Mouse (Mus musculus) heart, embryonic 14.5 days (tissue): Measurements from ENCODE around the gene 1700020D05Rik. TPM values are rescaled to one million over a fixed set of nuclear protein-coding genes. Genes with fewer than 3 reads are reported as not detected.

Source experiments
- ATAC-seq: fragments of 200-750 bp; cut with Nextera tagmentation; 2 replicates; pipeline ENCODE4 v1.8.0; 2017; ENCODE audit warnings: low read depth, moderate TSS enrichment; ENCODE audit not compliant: insufficient number of reproducible peaks, insufficient read depth, low FRiP score
- H3K27ac ChIP-seq, 2 experiments: fragments of 200-500 bp in 1 of 2; fragments of 300-500 bp in 1 of 2; sonication (generic) in 1 of 2; replicated peaks in 1 of 2; 2 replicates each; pipeline ENCODE4 v1.5.1; 2012 to 2014; ENCODE audit warnings: low read depth in 2 of 2, low read length in 2 of 2, control low read depth in 1 of 2, mild to moderate bottlenecking in 1 of 2, mixed read lengths in 1 of 2; ENCODE audit not compliant: control insufficient read depth in 1 of 2, insufficient read depth in 1 of 2
- H3K27me3 ChIP-seq: fragments of 300-500 bp; sonication (generic); 2 replicates; pipeline ENCODE4 v1.6.1; 2014; ENCODE audit warnings: mild to moderate bottlenecking, low read length, control low read depth; ENCODE audit not compliant: control insufficient read depth, insufficient read depth
- H3K36me3 ChIP-seq: fragments of 300-500 bp; sonication (generic); 2 replicates; pipeline ENCODE4 v1.6.1; 2014; ENCODE audit warnings: mild to moderate bottlenecking, control low read depth, low read length, mixed read lengths; ENCODE audit not compliant: control insufficient read depth, insufficient read depth
- H3K4me1 ChIP-seq, 2 experiments: fragments of 200-500 bp in 1 of 2; fragments of 300-500 bp in 1 of 2; sonication (generic) in 1 of 2; 2 replicates each; pipeline ENCODE4 v1.6.1; 2012 to 2014; ENCODE audit warnings: low read length in 2 of 2, control low read depth in 1 of 2, mixed read lengths in 1 of 2; ENCODE audit not compliant: control insufficient read depth in 2 of 2, insufficient read depth in 2 of 2
- H3K4me2 ChIP-seq: fragments of 300-500 bp; sonication (generic); 2 replicates; pipeline ENCODE4 v1.6.1; 2014; ENCODE audit warnings: mild to moderate bottlenecking, low read length
- H3K4me3 ChIP-seq, 2 experiments: fragments of 200-500 bp in 1 of 2; fragments of 300-500 bp in 1 of 2; sonication (generic) in 1 of 2; 2 replicates each; pipeline ENCODE4 v1.5.1; 2012 to 2014; ENCODE audit warnings: low read length in 2 of 2, mild to moderate bottlenecking in 2 of 2, control low read depth in 1 of 2, low read depth in 1 of 2, moderate library complexity in 1 of 2; ENCODE audit not compliant: control insufficient read depth in 1 of 2, insufficient read depth in 1 of 2
- H3K9ac ChIP-seq: fragments of 300-500 bp; sonication (generic); 2 replicates; pipeline ENCODE4 v1.6.1; 2014; ENCODE audit warnings: mild to moderate bottlenecking, low read length
- H3K9me3 ChIP-seq: fragments of 300-500 bp; sonication (generic); 2 replicates; pipeline ENCODE4 v1.6.1; 2016; ENCODE audit warnings: low read length, control low read depth; ENCODE audit not compliant: control insufficient read depth
- WGBS: fragments of 180-500 bp; shearing (Covaris S2); extraction: QIAGEN DNeasy Blood & Tissue Kit; methylation state at CpG from one replicate; pipeline ENCODE4 v1.1.7; 2014; 5-methylcytosine and 5-hydroxymethylcytosine counted together
- polyA plus RNA-seq: library from polyadenylated mRNA; unstranded; fragments of >200 nt; fragmentation: Nextera tagmentation; extraction: Ambion mirVana; gene quantifications from 2 replicates; pipeline ENCODE4 v1.2.1, GENCODE M21; 2014

The 1700020D05Rik gene
- polyA plus RNA-seq, 1 experiment from 2014 or later = 0.20 TPM

- Histone ChIP-seq H3K27ac (no peak overlapping the region), H3K4me1 (peaks cover 6 to 21% of the 10 kb centered on the region in 2 experiments), H3K27me3 (no peaks in the 10 kb centered on the region), H3K4me3 (peak overlapping the region in 1 of 2 experiments; percentile 75; a peak in 2 of 4 replicates), H3K36me3 (peaks cover 46% of the 10 kb centered on the region), H3K4me2 (peak overlapping the region; percentile 80), H3K9me3 (no peaks in the 10 kb centered on the region), H3K9ac (peak overlapping the region; percentile 80)
- WGBS = 86% methylated on average over 6 of the region's 6 CpGs
- ATAC-seq = no peak
Observed at GRCm38 (mm10) chr19:5461411-5461810, 42.2 kb downstream of the 1700020D05Rik start.

GRCm38 (mm10) chr19:5460465-5460911, 43.1 kb downstream of the 1700020D05Rik start, which contains the start of gene Fibp:
Fibp (plus strand) TSS chr19:5460615.
- Histone ChIP-seq H3K4me2 (peak within 1 kb of the TSS; percentile 80), H3K36me3 (peaks cover 36% of the 10 kb centered on the region), H3K4me3 (peak within 1 kb of the TSS; percentile 75 to 85), H3K9me3 (no peaks in the 10 kb centered on the region), H3K27me3 (no peaks in the 10 kb centered on the region), H3K4me1 (peaks cover 11 to 30% of the 10 kb centered on the region in 2 experiments), H3K9ac (peak within 1 kb of the TSS; percentile 80), H3K27ac (peak within 1 kb of the TSS; percentile 64 to 70; a peak in 2 of 4 replicates)
- WGBS = under 1% methylated on average over 32 of the region's 32 CpGs
- ATAC-seq = 0 out of 2 replicates have a peak, but pooled peaks have one; percentile 14

- Histone ChIP-seq H3K9ac (peak overlapping the region; percentile 80), H3K4me2 (peak overlapping the region; percentile 80), H3K36me3 (peaks cover 32% of the 10 kb centered on the region), H3K27ac (peak overlapping the region in 1 of 2 experiments; percentile 70; a peak in 1 of 4 replicates), H3K4me1 (peaks cover 12 to 36% of the 10 kb centered on the region in 2 experiments), H3K9me3 (no peaks in the 10 kb centered on the region), H3K27me3 (no peaks in the 10 kb centered on the region), H3K4me3 (peak overlapping the region in 1 of 2 experiments; percentile 75; a peak in 3 of 4 replicates)
- no peak for ATAC-seq
- 23% methylated on average over 3 of the region's 3 CpGs for WGBS
Observed at GRCm38 (mm10) chr19:5459896-5460295, 43.7 kb downstream of the 1700020D05Rik start.

- WGBS = 53% methylated on average over 7 of the region's 7 CpGs
- peaks cover 32% of the 10 kb centered on the region for H3K36me3 ChIP-seq
- H3K4me2 ChIP-seq = no peak overlapping the region
- H3K4me1 ChIP-seq = peaks cover 11 to 35% of the 10 kb centered on the region in 2 experiments
- H3K27ac ChIP-seq = no peak overlapping the region
- H3K9me3 ChIP-seq = no peaks in the 10 kb centered on the region
- H3K9ac ChIP-seq = no peak overlapping the region
- H3K4me3 ChIP-seq = no peak overlapping the region
- no peaks in the 10 kb centered on the region for H3K27me3 ChIP-seq
- no peak for ATAC-seq
Observed at GRCm38 (mm10) chr19:5459019-5459418, 44.6 kb downstream of the 1700020D05Rik start.

- H3K27ac ChIP-seq = peak within 1 kb of the TSS; percentile 90 to 94
- H3K4me3 ChIP-seq = peak within 1 kb of the TSS; percentile 69 to 92
- peak within 1 kb of the TSS; percentile 97 for H3K4me2 ChIP-seq
- peaks cover 11 to 33% of the 10 kb centered on the region in 2 experiments for H3K4me1 ChIP-seq
- peaks cover 28% of the 10 kb centered on the region for H3K36me3 ChIP-seq
- WGBS = 15% methylated on average over 14 of the region's 14 CpGs
- H3K27me3 ChIP-seq = no peaks in the 10 kb centered on the region
- peak within 1 kb of the TSS; percentile 89 for H3K9ac ChIP-seq
- H3K9me3 ChIP-seq = no peaks in the 10 kb centered on the region
- no peak for ATAC-seq
Observed at GRCm38 (mm10) chr19:5457746-5458442, 45.7 kb downstream of the 1700020D05Rik start, which contains the start of gene Ccdc85b. Ccdc85b (minus strand) TSS chr19:5457894.

- peaks cover 11 to 33% of the 10 kb centered on the region in 2 experiments for H3K4me1 ChIP-seq
- peaks cover 22% of the 10 kb centered on the region for H3K36me3 ChIP-seq
- H3K9ac ChIP-seq = peak overlapping the region; percentile 89
- no peaks in the 10 kb centered on the region for H3K9me3 ChIP-seq
- peak overlapping the region; percentile 69 to 92 for H3K4me3 ChIP-seq
- under 1% methylated on average over 68 of the region's 70 CpGs for WGBS
- H3K27me3 ChIP-seq = no peaks in the 10 kb centered on the region
- H3K4me2 ChIP-seq = peak overlapping the region; percentile 97
- peak; percentile 84 for ATAC-seq
- H3K27ac ChIP-seq = peak overlapping the region; percentile 90 to 94
Observed at GRCm38 (mm10) chr19:5456922-5457745, 46.5 kb downstream of the 1700020D05Rik start.

GRCm38 (mm10) chr19:5456241-5456921, 47.2 kb downstream of the 1700020D05Rik start:
- peak overlapping the region; percentile 97 for H3K4me2 ChIP-seq
- peaks cover 15% of the 10 kb centered on the region for H3K36me3 ChIP-seq
- peak overlapping the region; percentile 89 for H3K9ac ChIP-seq
- 0 out of 2 replicates have a peak, but pooled peaks have one; percentile 4 for ATAC-seq
- H3K27me3 ChIP-seq = no peaks in the 10 kb centered on the region
- no peaks in the 10 kb centered on the region for H3K9me3 ChIP-seq
- H3K27ac ChIP-seq = peak overlapping the region; percentile 90 to 94
- 4% methylated on average over 26 of the region's 26 CpGs for WGBS
- peak overlapping the region; percentile 69 to 92 for H3K4me3 ChIP-seq
- peaks cover 11 to 32% of the 10 kb centered on the region in 2 experiments for H3K4me1 ChIP-seq
